Mouse (Mus musculus): ENCODE measurements around the gene Tekt5.

- TF ChIP-seq POLR2A (IDR thresholded peaks at IDR 0.05; ENCODE audit: borderline replicate concordance, insufficient read depth, low read length) (no peak), CTCF (IDR thresholded peaks at IDR 0.05; ENCODE audit: borderline replicate concordance, insufficient read depth, low read depth, low read length) (no peak)
Measured at GRCm38 (mm10) chr16:10339930-10340329, 55.4 kb downstream of the Tekt5 start.
